Mouse (Mus musculus): ENCODE measurements around the gene Rps6kl1. TPM values are rescaled to one million over a fixed set of nuclear protein-coding genes. Genes with fewer than 3 reads are reported as not detected.

The Rps6kl1 gene
- polyA plus RNA-seq, 1 experiment from 2014 or later: 2.2 TPM

DNA sequence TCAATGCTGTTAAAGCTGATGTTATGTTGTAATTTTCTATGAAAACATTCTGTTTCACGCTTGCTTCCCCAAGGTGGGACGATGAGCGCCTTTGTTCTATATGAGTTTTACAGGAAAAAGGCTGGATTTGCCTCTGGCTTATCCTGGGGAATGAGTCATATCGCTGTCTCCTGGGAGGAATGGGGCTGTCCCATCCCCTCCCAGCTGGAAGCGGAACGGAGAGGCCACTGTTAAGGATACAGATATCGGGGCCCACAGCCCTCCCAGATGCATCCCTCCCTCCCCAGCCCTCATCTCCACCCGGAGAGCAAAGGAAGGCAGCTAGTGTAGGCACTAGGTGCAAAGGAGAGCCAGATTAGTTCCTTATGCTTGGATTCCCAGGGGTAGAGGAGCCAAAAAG, 34.7 kb upstream of the Rps6kl1 start:
- Histone ChIP-seq H3K4me3 (no peak overlapping the region), H3K9me3 (no peaks in the 10 kb centered on the region), H3K27me3 (replicated peaks; ENCODE audit: low read depth, poor library complexity, severe bottlenecking) (peaks cover 51% of the 10 kb centered on the region), H3K27ac (replicated peaks) (no peak overlapping the region), H3K36me3 (replicated peaks) (no peaks in the 10 kb centered on the region), H3K4me1 (peaks cover 31% of the 10 kb centered on the region)
- DNase-seq (ENCODE audit: low spot score): no peak
- 69% methylated on average over 8 of the region's 8 CpGs for WGBS

DNA sequence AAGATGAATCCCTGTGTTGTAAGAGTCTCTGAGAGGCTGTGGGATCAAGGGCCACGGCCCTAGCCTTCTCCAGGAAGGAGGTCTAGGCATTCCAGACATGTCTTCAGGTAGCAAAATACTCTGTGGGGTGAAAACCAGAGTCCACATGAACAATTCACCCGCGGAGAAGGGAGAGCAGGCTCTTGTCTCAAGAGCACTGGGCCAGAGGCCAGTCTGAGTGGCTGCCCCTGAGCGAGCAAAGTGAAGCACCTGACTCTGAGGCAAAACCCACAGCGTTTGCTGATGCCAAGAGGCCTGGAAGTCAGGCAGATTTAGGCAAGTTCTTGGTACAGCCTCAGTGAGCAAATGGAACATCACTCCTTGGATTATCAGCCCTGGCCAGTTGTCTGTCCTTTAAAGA, 33.1 kb upstream of the Rps6kl1 start:
- WGBS: 67% methylated on average over 5 of the region's 5 CpGs
- peaks cover 31% of the 10 kb centered on the region for H3K4me1 ChIP-seq
- peaks cover 68% of the 10 kb centered on the region for H3K27me3 ChIP-seq (replicated peaks; ENCODE audit: low read depth, poor library complexity, severe bottlenecking)
- H3K9me3 ChIP-seq: no peaks in the 10 kb centered on the region
- H3K36me3 ChIP-seq (replicated peaks): no peaks in the 10 kb centered on the region
- H3K27ac ChIP-seq (replicated peaks): no peak overlapping the region
- no peak overlapping the region for H3K4me3 ChIP-seq
- no peak for DNase-seq (ENCODE audit: low spot score)

DNA sequence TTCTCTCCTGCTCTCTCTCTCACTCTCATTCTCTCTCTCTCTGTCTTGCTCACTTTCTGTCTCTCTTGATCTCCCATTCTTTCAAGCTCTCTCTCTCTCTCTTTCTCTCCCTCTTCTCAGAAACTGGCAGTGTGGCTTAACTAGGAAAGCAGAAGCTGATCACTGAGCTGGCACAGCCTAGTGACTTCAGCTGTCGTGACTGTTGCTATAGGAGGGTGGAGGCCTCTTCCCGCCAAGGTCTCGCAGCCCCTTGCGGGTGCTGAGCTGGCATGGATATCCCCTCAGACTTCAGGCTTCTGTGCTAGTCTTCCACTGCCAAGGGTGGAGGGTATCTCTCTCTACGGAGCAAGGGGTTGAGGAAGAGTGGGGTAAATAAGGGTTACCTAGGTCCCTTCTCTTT, 31.8 kb upstream of the Rps6kl1 start:
- Histone ChIP-seq H3K4me1 (peaks cover 38% of the 10 kb centered on the region), H3K27ac (replicated peaks) (no peak overlapping the region), H3K4me3 (no peak overlapping the region), H3K27me3 (replicated peaks; ENCODE audit: low read depth, poor library complexity, severe bottlenecking) (peaks cover 81% of the 10 kb centered on the region), H3K9me3 (no peaks in the 10 kb centered on the region), H3K36me3 (replicated peaks) (no peaks in the 10 kb centered on the region)
- DNase-seq (ENCODE audit: low spot score): no peak
- WGBS: 69% methylated on average over 5 of the region's 5 CpGs

DNA sequence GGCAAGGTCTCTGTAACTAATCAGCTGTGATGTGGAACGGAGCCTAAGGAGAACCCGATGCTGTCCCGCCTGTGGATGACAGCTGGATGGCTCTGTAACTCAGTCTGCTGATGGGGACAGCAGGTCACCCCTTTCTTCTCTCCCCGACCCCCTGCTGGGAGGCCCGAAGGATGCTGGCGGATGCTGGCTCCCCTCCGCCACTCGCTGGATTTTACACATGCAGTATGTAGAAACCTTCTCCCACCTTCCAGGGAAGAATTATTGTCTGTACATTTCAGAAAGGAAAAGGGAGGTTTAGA, 31.2 kb upstream of the Rps6kl1 start:
- Histone ChIP-seq H3K36me3 (replicated peaks) (no peaks in the 10 kb centered on the region), H3K9me3 (no peaks in the 10 kb centered on the region), H3K27ac (replicated peaks) (0 out of 2 replicates have a peak overlapping the region, but pooled peaks have one; percentile 1), H3K27me3 (replicated peaks; ENCODE audit: low read depth, poor library complexity, severe bottlenecking) (peaks cover 87% of the 10 kb centered on the region), H3K4me3 (peak overlapping the region; percentile 11), H3K4me1 (peaks cover 44% of the 10 kb centered on the region)
- WGBS: 7% methylated on average over 8 of the region's 8 CpGs
- peak; percentile 43 for DNase-seq (ENCODE audit: low spot score)

DNA sequence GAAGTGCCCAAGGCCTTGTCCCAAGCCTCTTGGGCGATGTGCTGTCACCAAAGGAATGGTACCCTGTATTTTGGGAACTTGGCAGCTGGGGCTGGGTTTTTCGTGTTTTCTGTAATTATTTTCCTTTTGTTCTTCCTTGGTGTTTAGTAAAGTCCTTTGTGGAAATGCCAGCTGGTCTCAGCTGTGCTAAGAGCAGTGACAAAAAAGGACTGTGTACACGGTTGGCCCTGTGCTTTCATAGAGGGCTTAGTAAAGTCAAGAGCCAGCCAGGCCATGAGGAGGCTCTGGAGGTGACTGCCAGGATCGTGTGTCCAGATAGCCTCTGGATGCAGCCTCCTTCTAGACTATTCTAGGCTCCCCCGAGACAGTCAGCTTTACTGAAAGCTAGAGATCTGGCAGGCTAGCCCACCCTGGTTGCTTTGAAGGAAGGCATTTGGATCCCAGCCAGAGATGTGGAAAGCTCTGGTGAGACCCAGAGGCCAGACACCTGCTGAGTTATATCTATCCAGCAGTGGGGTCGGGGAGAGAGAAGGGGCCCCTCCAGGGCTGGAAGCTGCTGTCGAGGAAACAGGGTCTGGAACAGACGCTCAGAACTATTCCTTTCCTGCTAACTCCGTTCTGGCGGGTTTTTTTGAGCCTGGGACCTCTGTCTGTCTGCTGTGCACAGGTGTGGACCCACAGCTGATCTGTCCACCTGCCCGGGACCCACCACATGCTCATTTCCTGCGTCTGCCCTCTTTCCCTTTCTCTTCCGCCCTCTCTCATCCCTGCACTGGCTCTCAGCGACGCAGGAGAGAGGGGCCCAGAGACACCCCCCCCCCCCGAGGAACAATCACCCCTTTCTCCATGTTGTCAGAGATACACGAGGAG, 30.6 kb upstream of the Rps6kl1 start:
- peak overlapping the region; percentile 1; the same call in 1 of the 2 replicates for H3K27ac ChIP-seq (replicated peaks)
- H3K4me1 ChIP-seq: peaks cover 50% of the 10 kb centered on the region
- peaks cover 92% of the 10 kb centered on the region for H3K27me3 ChIP-seq (replicated peaks; ENCODE audit: low read depth, poor library complexity, severe bottlenecking)
- WGBS: 38% methylated on average over 17 of the region's 17 CpGs
- peak overlapping the region; percentile 11 for H3K4me3 ChIP-seq
- DNase-seq (ENCODE audit: low spot score): no peak
- H3K36me3 ChIP-seq (replicated peaks): no peaks in the 10 kb centered on the region
- no peaks in the 10 kb centered on the region for H3K9me3 ChIP-seq

DNA sequence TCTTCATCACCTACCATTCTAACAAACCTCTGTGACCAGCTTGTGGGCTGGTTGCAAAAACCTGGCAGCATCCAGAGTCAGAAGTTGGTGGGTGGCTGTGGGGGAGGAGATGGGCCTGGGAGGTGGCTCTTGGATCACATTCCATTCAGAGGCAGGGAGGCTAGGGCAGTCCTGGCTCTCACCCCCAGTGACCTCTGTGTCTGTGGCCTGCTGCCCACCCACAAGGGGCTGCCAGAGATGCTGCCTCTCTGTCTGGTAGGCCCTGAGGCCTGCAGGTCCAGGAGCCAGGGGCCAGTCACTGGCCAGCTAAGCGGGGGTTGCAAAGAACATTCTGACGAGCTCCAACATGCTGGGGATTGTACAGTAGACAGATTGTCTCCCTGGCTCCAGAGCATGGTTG, 27.2 kb upstream of the Rps6kl1 start:
- Histone ChIP-seq H3K4me3 (no peak overlapping the region), H3K27ac (replicated peaks) (0 out of 2 replicates have a peak overlapping the region, but pooled peaks have one; percentile 36), H3K4me1 (peaks cover 71% of the 10 kb centered on the region), H3K36me3 (replicated peaks) (no peaks in the 10 kb centered on the region), H3K27me3 (replicated peaks; ENCODE audit: low read depth, poor library complexity, severe bottlenecking) (peaks cover 95% of the 10 kb centered on the region), H3K9me3 (no peaks in the 10 kb centered on the region)
- DNase-seq (ENCODE audit: low spot score): no peak
- 58% methylated on average over 2 of the region's 2 CpGs for WGBS

DNA sequence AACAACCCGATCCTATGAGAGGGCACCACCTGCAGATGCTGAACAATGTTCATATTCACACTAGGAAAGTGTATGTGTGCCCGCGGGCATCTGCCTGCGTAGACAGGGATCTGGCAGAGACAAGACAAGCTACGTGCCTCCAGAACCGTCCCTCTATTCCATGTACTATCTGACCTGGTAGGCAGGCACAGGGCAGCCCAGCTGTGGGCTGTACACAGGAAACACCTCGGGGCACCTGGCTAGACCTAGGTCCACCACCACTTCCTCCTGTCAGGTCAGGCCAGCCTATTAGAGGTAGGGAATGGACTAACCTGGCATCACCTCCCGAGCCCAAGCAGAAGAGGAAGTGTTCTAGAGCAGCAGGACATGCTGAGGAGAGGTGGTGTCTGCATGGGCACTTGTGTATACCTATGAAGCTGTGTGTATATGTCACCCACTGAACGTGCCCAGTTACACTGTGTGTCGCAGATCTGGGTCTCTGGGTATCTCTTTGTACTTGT, 26.7 kb upstream of the Rps6kl1 start, which contains the start of gene Pgf:
Gene Pgf, minus strand, starts transcription at position 51 of the 500 bp plus-strand sequence.
- H3K4me1 ChIP-seq: peaks cover 72% of the 10 kb centered on the region
- peaks cover 90% of the 10 kb centered on the region for H3K27me3 ChIP-seq (replicated peaks; ENCODE audit: low read depth, poor library complexity, severe bottlenecking)
- no peak for DNase-seq (ENCODE audit: low spot score)
- H3K27ac ChIP-seq (replicated peaks): peak within 1 kb of the TSS; percentile 71
- no peaks in the 10 kb centered on the region for H3K9me3 ChIP-seq
- peak within 1 kb of the TSS; percentile 54 for H3K4me3 ChIP-seq
- H3K36me3 ChIP-seq (replicated peaks): no peaks in the 10 kb centered on the region
- 72% methylated on average over 10 of the region's 10 CpGs for WGBS

DNA sequence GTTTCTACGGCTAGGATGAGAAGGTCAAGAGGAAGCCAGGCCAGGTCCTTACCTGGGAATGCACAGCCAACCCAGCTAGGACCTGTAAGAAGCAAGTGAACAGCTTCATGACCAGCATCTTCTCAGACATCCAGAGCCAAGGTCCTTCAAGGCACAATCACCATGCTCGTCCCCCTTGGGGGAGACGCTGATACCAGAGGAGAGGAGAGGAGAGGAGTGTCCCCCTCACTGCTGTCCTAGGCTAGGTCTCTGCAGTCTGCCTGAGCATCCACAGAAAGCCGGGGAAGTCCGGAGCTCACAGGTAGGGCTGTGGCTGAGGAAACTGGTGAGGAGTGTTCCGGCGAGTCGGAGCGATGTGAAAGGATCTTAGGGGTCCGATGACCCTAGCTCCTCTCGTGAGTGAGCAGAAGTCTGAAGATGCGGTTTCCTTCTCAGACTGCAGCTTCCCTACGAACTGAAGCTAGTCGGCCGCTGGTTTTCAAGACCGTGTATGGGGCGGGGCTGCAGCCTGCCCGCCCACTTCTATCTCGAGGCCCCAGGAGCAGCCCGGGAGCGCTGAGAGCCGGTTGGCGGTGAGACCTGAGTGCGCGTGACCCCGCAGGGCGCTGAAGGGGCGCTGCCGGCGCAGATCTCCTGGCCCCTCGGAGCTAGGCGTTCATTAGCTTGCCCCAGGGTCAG, 25.9 kb upstream of the Rps6kl1 start:
- Histone ChIP-seq H3K27me3 (replicated peaks; ENCODE audit: low read depth, poor library complexity, severe bottlenecking) (peaks cover 87% of the 10 kb centered on the region), H3K27ac (replicated peaks) (peak overlapping the region; percentile 71)
- WGBS: 2% methylated on average over 32 of the region's 32 CpGs

DNA sequence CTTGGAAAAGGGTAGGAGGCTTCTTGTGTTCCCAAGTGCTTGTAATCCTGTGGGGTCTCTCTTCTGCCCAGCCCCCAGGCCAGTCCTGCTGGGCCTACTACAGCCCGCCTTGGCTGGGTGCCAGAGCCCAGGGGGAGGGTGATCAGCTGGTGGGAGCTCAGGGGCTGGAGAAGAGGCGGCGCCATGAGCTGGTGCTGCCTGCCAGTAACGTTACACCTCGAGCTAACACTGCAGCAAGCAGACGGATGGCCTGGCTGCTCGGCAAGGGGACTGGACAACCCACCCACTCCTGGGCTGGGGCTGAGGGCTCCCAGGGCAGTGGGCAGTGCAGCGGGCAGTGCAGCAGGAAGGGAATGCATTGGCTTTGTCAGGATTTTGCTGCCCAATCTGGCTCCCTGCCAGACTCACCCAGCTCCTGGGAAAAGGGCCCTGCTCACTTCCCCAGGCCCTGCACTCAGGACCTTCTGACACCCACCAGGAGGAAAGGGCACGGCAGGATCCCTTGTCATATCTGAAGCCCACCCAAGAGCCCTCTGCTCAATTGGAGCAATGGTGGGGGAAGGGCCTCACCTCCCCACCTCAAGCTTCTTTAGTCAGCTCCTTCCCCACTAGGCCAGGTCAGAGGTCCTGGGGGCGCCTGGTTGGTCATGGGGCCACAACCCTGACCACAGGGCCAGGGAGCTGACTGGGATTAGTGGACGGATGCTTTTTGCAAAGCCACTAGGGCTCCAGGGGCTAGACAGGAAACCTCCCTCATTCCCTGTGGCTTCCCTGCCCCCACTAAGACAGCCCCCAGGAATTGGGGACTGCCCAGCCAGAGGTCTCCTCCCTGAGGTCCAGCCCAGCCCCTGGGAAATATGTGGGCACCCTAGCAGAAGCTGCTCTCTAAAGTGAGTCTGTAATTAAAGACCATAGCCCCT, 25.1 kb upstream of the Rps6kl1 start:
- H3K27me3 ChIP-seq (replicated peaks; ENCODE audit: low read depth, poor library complexity, severe bottlenecking): peaks cover 84% of the 10 kb centered on the region
- peaks cover 58% of the 10 kb centered on the region for H3K4me1 ChIP-seq
- WGBS: 9% methylated on average over 11 of the region's 11 CpGs
- peak overlapping the region; percentile 71 for H3K27ac ChIP-seq (replicated peaks)
- H3K4me3 ChIP-seq: peak overlapping the region; percentile 54
- H3K9me3 ChIP-seq: no peaks in the 10 kb centered on the region
- peaks cover 9% of the 10 kb centered on the region; the same call in 1 of the 2 replicates for H3K36me3 ChIP-seq (replicated peaks)
- DNase-seq (ENCODE audit: low spot score): peak; percentile 80

More for the DNA sequence above, 25.9 kb upstream of the Rps6kl1 start:
- peak overlapping the region; percentile 54 for H3K4me3 ChIP-seq
- peaks cover 66% of the 10 kb centered on the region for H3K4me1 ChIP-seq
- no peaks in the 10 kb centered on the region for H3K9me3 ChIP-seq
- H3K36me3 ChIP-seq (replicated peaks): 0 out of 2 replicates have a peak, but pooled peaks cover 4% of the 10 kb centered on the region
- peak; percentile 76 for DNase-seq (ENCODE audit: low spot score)

DNA sequence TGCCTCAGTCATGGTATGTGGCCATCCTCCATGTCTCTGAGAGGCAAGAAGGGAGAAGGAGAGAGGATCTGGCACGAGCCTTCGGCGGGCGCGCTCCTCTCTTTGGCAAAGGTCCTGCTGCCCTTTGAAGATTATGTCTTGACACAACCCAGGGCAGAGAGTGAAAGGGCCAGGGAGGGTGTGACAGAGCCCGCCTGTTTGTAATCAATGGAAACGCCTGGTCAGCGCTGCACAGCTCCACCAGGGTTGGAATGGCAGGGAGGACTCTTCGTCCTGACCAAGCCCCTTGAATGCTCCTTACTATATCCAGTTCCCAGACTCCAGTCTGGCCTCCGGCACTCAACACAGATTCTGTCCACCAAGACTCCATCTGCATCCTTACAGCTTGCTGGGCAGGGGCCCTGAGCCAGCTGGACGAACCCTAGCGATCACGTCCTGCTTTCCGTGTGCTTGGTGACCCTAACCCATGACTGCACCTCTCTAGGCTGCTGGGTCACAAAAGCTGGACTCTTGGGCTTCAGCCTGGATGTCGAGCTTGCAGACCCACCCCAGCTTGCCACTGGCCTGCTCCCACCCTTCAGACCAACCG, 24.1 kb upstream of the Rps6kl1 start:
- 44% methylated on average over 16 of the region's 16 CpGs for WGBS
- Histone ChIP-seq H3K4me3 (peak overlapping the region; percentile 54), H3K27me3 (replicated peaks; ENCODE audit: low read depth, poor library complexity, severe bottlenecking) (peaks cover 84% of the 10 kb centered on the region)

DNA sequence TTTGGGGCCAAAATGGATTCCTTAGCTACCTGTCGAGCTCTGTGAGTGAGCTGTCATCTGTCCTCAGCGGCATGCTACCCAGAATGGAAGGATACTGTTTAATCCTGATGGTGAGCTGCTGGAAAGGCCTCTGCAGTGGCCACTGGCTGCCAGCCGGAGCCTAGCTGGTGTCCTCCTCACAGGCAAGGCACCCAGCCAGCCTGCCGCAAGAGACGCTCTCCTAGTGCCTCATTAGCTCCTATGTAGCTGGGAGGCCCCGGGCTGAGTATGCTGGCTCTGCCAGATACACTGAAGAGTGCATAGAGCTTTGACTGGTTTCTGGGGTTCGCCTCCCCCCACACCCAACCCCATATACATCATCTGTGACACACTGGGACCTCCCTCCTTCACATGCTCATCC, 23.0 kb upstream of the Rps6kl1 start:
- 75% methylated on average over 7 of the region's 7 CpGs for WGBS
- H3K9me3 ChIP-seq: no peaks in the 10 kb centered on the region
- no peak overlapping the region for H3K27ac ChIP-seq (replicated peaks)
- peaks cover 66% of the 10 kb centered on the region for H3K4me1 ChIP-seq
- no peak overlapping the region for H3K4me3 ChIP-seq
- peaks cover 15% of the 10 kb centered on the region; the same call in 1 of the 2 replicates for H3K36me3 ChIP-seq (replicated peaks)
- no peak for DNase-seq (ENCODE audit: low spot score)
- H3K27me3 ChIP-seq (replicated peaks; ENCODE audit: low read depth, poor library complexity, severe bottlenecking): peaks cover 77% of the 10 kb centered on the region

More for the DNA sequence above, 24.1 kb upstream of the Rps6kl1 start:
- H3K36me3 ChIP-seq (replicated peaks): peaks cover 15% of the 10 kb centered on the region; the same call in 1 of the 2 replicates
- peak; percentile 40 for DNase-seq (ENCODE audit: low spot score)
- peak overlapping the region; percentile 71 for H3K27ac ChIP-seq (replicated peaks)
- no peaks in the 10 kb centered on the region for H3K9me3 ChIP-seq
- H3K4me1 ChIP-seq: peaks cover 57% of the 10 kb centered on the region

Data from embryonic facial prominence, embryonic 10.5 days (tissue).